Mouse (Mus musculus): ENCODE measurements around the gene Gdf9.
A peak's percentile ranks its signal among the peaks of the same experiment; 100 is the strongest.

Gdf9 gene

DNA sequence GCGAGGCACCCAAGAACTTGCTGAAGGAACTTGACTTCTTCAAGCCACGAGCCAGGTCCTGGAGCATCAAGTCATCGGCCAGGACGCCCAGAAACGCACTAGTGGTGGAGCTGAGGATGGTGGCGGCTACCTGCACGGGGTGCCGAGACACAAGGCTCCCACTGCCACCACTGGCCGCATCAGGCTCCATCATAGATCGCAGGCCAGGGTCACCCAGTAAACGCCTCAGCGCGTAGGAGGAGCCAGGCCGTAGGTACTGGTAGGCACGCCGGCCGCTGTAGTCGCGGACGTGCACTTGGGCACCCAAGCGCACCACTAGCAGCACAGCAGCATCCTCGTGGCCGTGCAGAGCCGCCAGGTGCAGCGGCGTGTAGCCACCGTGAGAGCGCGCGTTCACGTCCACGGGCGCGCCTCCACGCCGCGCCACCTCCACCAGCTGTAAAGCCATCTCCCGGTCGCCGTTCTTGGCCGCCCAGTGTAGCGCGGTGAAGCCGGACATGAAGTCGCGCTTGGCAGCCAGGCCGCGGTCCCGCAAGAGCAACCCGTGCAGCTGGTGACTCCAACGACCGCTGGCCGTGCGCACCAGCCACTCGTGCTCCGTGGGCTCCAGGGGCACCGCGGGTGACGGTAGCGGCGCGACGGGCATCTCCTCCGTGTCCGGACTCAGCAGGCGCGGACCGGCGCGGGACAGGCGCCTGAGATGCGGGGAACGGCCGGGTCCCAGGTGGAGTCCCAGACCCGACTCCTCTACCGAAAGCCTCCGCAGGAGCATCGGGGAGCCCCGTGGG, 47.8 kb downstream of the Gdf9 start:
- no peak for DNase-seq (ENCODE audit: low spot score)

DNA sequence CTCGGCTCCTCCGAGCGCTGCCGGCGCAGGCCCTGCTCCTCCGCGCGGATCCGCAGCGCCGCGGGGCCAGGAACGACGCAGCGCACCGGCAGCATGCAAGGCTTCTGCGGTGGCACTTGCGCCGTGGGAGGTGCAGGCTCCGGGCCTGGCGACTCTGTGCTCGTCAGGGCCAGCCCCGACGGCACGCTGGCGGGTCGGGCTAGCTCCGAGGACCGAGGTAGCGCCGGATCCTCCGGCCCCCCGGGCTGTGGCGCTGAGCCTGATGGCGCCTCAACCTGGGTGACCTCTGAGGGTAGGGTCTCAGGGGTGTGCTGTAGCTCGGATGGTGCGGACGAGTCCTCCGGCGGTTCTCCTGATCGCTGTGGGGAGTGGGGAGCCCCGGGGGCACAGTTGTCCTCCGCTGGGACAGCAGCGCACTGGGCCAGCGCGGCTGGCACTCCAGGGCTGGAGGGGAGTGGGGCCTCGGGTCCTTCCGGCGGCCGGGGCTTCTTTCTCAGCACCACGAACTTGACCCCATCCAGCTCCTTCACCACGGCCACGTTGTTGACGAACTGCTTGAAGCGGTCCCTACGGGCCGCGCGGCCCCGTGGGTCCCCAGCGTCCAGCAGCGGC, 48.5 kb downstream of the Gdf9 start:
- DNase-seq (ENCODE audit: low spot score): no peak

DNA sequence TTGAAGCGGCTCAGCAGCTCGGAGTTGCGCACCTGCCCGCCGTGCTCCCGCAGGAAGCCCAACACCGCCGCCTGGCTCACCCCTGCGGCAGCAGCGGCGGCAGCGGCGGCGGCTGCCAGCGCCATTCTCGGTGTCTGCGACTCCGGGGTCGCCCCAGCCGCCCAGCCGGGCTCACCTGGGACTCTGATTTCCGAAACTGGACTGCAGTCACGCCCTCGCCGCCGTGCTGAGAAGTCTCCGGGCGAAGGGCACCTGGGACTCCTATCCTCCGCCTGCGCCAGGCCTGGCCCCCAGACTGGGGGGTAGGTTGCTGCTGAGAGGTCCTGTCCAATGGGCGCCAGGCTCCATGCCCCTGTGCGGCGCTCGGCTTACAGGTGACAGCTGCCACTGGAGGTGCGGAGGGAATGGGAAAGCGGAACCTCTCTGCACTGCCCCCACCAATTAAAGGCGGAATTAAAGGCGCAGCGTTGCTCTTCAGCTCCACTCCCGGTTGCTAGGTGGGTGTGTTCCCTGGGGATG, 49.0 kb downstream of the Gdf9 start, which contains the start of the genes Gm9945 and Sowaha:
TSS of gene Gm9945 (plus strand) at position 384 of the 519 bp plus-strand sequence.
TSS of gene Sowaha (minus strand) at position 492 of the 519 bp plus-strand sequence.
- peak; percentile 37 for DNase-seq (ENCODE audit: low spot score)

DNA sequence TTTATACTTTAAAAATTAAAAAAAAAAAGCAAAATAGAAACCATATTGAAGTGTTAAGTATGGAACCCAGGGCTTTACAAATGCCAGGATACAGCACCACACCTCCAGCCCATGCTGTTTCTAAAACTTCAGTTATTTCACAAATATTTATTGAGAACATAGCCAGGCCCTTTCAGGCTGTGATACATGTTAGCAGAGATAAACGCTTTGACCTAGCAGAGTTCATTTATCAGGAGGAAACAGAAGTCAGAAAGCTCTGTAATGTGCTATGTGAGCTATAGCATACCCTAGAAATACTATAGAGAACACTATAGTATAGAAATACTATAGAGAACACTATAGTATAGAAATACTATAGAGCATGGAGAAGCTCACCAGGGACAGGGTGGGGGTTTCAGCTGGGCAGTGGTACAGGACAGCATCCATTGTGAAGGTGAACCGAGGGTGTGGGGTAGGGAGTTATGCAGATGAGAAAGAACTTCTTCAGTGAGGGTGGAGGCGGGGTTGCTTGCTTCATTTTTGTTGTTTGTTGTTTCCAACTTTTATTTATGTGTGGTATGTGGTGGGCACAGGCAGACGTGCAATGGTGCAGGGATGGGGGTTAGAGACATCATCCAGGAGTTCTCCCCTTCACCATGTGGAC, 50.4 kb downstream of the Gdf9 start:
- DNase-seq (ENCODE audit: low spot score): no peak

DNA sequence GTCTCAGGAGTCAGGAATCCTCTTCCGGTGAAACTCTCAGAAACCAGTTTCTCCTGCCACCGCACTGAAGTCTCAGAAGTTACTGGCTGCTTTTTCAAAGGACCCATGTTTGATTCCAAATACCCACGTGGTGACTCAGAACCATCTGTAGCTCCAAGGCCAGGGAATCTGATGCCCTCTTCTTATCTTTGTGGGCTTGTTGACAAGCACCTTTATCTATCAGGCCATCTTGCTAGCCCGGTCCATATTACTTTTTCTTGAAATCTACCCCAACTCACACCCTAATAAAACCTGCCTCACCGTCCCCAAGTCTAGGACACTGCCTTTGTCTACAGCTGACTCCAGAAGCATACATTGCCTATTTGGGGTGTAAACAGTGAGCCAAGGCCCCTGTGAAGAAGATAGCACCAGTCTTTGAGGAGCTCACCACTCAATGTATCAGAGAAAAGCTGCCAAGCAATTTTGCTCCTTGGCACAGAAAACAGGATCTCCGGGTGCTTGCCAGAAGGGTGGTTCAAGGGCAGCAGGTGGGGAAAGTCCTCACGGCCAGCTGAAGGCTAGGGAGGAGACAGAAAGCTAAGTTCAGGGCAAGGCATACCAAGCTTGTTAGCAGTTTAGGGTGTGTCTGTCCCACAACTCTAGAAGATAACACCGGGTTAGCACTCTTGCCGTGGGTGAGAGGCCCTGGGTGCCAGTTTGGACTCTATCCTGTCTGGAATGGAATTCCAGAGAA, 52.5 kb downstream of the Gdf9 start:
- DNase-seq (ENCODE audit: low spot score): no peak

DNA sequence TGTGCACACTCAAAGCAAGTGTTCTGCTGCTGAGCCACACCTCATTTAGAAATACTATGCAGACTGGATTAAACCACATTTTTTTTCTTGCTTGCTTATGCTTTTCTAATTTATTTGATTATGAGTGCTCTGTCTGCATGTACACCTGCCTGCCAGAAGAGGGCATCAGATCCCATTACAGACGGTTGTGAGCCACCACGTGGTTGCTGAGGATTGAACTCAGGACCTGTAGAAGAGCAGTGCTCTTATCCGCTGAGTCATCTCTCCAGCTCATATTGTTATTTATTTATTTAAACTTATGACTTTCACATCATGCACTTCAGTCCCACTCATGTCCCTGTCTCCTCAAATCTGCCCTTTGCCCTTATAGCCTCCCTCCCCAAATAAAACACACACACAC, 54.9 kb downstream of the Gdf9 start:
- DNase-seq (ENCODE audit: low spot score): no peak

DNA sequence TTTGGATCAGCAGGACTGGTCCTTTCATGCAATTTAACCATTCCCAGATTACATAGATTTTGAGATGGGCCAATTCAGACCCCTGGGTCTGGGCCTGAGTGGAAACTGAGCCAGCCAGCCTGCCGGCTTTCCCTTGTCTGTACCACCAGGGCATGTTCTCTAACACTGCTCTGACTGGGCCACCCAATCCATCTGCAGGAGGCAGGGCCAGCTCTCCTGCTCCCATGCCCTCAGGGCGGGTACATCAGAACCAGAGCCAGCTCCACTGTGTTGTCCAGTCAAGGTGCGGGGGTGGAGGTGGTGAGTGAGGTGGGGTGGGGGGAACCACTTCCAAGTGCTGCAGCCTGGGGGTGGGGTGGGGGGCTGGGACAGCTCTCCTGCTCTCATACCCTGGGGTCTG, 55.5 kb downstream of the Gdf9 start:
- DNase-seq (ENCODE audit: low spot score): no peak

DNA sequence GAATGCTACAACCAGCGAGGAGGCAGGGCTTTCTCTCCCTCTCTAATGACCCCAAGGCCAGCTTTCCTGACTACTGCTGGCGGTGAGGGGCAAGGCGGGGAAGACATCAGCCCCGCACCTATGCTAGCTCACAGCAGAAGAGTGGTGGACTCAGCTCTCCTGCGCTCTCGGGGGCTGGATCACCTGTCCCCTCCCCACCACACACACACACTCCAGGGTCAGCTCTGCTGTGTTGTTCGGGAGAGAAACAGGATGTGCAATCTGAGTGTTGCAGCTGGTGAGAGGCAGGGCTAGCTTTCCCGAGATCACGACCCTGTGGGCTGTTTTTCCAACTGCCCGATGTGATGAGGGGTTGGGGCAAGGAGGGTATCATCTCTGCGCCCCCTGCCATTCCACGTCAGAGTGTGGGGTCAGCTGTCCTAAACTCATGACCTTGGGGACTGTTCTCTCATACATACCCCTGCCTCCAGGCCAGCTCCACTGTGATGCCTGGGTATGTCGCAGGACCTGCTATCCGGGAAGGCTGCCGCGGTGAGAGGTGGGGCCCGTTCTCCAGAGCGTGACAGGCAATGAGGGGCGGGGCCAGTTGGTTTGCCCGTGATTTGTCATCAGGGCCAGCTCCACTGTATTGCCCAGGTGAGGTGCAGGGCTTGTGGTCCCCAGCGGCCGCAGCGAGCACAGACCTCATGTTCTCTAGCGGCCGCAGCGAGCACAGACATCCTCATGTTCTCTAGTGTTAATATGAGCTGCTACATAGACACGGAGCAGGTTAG, 56.2 kb downstream of the Gdf9 start:
- no peak for DNase-seq (ENCODE audit: low spot score)
